Mouse (Mus musculus): ENCODE data around the gene Sppl3.

DNA sequence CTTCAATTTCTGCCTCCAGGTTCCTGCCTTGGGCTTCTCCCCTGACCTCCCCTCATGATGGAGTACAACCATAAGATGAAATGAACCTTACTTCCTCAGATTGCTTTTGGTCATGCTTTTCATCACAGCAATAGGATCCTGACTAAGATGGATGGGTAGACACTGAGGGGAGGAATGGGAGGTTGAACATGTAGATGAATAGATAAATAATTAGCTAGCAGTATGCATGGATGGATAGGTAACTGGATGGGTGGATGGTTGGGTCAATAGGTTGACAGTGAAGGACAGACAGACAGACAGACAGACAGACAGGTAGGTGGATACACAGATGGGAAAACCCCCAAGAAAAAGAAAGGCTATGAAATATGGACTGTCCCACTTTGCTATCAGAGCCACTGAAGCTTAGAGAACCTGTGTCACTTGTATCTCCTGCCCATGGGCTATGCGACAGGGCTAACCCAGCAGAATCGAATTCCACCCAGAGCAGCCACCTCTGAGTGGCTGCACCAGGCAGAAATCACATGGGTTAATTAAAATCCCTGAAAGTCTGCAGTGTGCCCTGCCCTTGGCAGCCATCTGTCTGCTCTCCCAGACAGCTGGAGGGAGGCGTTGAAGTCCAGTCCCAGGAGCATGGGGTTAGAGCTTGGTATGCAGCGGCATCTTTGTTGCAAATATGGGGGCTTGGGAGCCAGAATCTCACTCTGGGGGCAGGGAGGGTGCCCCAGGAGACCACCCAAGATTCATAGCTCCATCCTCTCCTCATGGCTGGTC is 49.2 kb upstream of the Sppl3 start:
- no peak for TF ChIP-seq CTCF (IDR thresholded peaks at IDR 0.05; ENCODE audit: control insufficient read depth, insufficient read depth, insufficient replicate concordance, low read depth, low read length)
- no peak for TF ChIP-seq POLR2A (IDR thresholded peaks at IDR 0.05; ENCODE audit: control insufficient read depth, low read depth, low read length)
